7 mouse cellular contexts compared by ENCODE assay signal in the genomic region with DNA sequence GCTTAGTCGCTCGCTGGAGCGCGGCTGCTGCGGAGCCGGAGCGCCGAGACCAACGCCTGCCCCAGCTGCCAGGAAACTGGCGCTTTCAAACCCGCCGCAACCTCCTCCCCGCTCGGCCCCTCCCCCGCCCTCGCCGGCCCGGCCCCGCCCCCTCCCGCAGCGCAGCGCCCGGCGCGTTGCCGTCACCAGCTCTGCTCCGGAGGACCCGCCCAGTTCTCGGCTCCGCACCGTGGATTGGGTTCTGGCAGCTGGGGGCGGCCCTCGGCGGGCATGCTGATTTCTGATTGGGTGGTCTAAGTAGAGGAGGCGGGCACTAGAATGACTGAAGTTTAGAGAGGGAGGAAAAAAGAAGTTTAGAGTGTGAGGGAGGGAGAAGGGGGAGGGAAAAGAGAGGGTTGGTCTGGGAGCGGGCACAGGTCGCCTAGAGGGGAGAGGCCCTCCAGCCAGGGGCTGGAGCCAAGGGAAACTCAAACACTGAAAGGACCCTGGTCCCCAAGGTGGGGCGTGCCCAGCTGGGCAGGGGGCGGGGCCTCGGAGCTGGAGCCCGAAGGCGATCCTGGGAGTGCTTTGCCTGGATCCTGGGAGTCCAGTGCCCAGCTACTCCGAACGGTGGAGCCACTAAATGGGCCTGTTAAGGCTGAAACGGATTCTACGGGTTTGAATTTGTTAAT. TPM values are rescaled to one million over a fixed set of nuclear protein-coding genes. Genes with fewer than 3 reads are reported as not detected.
DNase-seq lines count a peak whose midpoint lies in the region; ATAC-seq and TF ChIP-seq lines count a peak whose summit lies in the region.

TSS of gene Magi3 (minus strand) at position 80 of the 671 bp plus-strand sequence.

- H3K4me3 ChIP-seq in embryonic facial prominence, embryonic 14.5 days (ENCODE audit: low read depth, low read length), result peak within 1 kb of the TSS; percentile 87
- H3K4me3 ChIP-seq in heart, adult 2 months, result peak within 1 kb of the TSS; percentile 93
- peak within 1 kb of the TSS; percentile 81 for H3K4me3 ChIP-seq in limb, embryonic 13.5 days
- peak within 1 kb of the TSS; percentile 74 for H3K4me3 ChIP-seq in midbrain, embryonic 16.5 days (ENCODE audit: low read depth, low read length)

- H3K79me2 ChIP-seq in heart, adult 2 months (replicated peaks; ENCODE audit: control insufficient read depth, insufficient read depth, low read length), result peaks cover 2% of the 10 kb centered on the region

- peak within 1 kb of the TSS; percentile 92 for H3K27ac ChIP-seq in embryonic facial prominence, embryonic 14.5 days (replicated peaks; ENCODE audit: low read depth, low read length)
- peak within 1 kb of the TSS; percentile 87 for H3K27ac ChIP-seq in heart, adult 2 months
- peak within 1 kb of the TSS; percentile 88 for H3K27ac ChIP-seq in limb, embryonic 13.5 days
- peak within 1 kb of the TSS; percentile 95 for H3K27ac ChIP-seq in midbrain, embryonic 16.5 days (ENCODE audit: low read length)

- peak; percentile 43; the same call in 1 of the 2 replicates for TF ChIP-seq EP300 in heart, adult 2 months (IDR thresholded peaks at IDR 0.05; ENCODE audit: insufficient read depth, low read depth, low read length)

- no peaks in the 10 kb centered on the region for H3K27me3 ChIP-seq in embryonic facial prominence, embryonic 14.5 days (replicated peaks; ENCODE audit: control insufficient read depth, insufficient read depth, low read length)
- H3K27me3 ChIP-seq in heart, adult 2 months (ENCODE audit: control insufficient read depth, insufficient read depth, low read length), result no peaks in the 10 kb centered on the region
- no peaks in the 10 kb centered on the region for H3K27me3 ChIP-seq in limb, embryonic 13.5 days
- H3K27me3 ChIP-seq in midbrain, embryonic 16.5 days (ENCODE audit: control insufficient read depth, insufficient read depth, low read depth, low read length), result no peaks in the 10 kb centered on the region

- TF ChIP-seq CTCF in heart, adult 2 months (IDR thresholded peaks at IDR 0.05), result peak; percentile 57

- ATAC-seq in embryonic facial prominence, embryonic 14.5 days (ENCODE audit: low read depth), result peak; percentile 99
- ATAC-seq in limb, embryonic 13.5 days (ENCODE audit: low FRiP score, low read depth), result peak; percentile 100
- peak; percentile 100 for ATAC-seq in midbrain, embryonic 16.5 days

- under 1% methylated on average over 32 of the region's 46 CpGs for WGBS in embryonic facial prominence, embryonic 14.5 days
- WGBS in heart, adult 2 months, result 1% methylated on average over 34 of the region's 46 CpGs
- under 1% methylated on average over 45 of the region's 46 CpGs for WGBS in limb, embryonic 13.5 days
- WGBS in midbrain, embryonic 16.5 days, result 0% methylated on average over 42 of the region's 46 CpGs

- DNase-seq in adrenal gland, postnatal 4 days (ENCODE audit: low spot score in 2 of 2), result peak; percentile 90 to 97
- DNase-seq in embryonic facial prominence, embryonic 14.5 days (ENCODE audit: low spot score), result peak; percentile 99
- peak; percentile 94 to 98 for DNase-seq in heart, adult 2 months
- peak; percentile 97 to 99 for DNase-seq in kidney, adult 8-10 months
- DNase-seq in spleen, postnatal 10 days (ENCODE audit: low spot score in 2 of 2), result peak; percentile 85 to 95

- H3K36me3 ChIP-seq in embryonic facial prominence, embryonic 14.5 days (ENCODE audit: control insufficient read depth, insufficient read depth, low read length), result no peaks in the 10 kb centered on the region
- no peaks in the 10 kb centered on the region; the same call in 1 of the 2 replicates for H3K36me3 ChIP-seq in heart, adult 2 months (ENCODE audit: control insufficient read depth, insufficient read depth, low read length)
- H3K36me3 ChIP-seq in limb, embryonic 13.5 days, result no peaks in the 10 kb centered on the region
- no peaks in the 10 kb centered on the region for H3K36me3 ChIP-seq in midbrain, embryonic 16.5 days (ENCODE audit: control insufficient read depth, insufficient read depth, low read length)

- intact Hi-C loops in heart, adult 2 months (cut with DNase I), result loop anchor here (1.0 to 10.0 kb wide), 7 partner anchors 53 to 306 kb away; partner anchors contain the start of genes Lrig2 and Rsbn1

- no peaks in the 10 kb centered on the region for H3K9me3 ChIP-seq in embryonic facial prominence, embryonic 14.5 days (ENCODE audit: control insufficient read depth, low read length)
- no peaks in the 10 kb centered on the region for H3K9me3 ChIP-seq in limb, embryonic 13.5 days
- H3K9me3 ChIP-seq in midbrain, embryonic 16.5 days (replicated peaks; ENCODE audit: control insufficient read depth, low read length, poor library complexity, severe bottlenecking), result no peaks in the 10 kb centered on the region

- TF ChIP-seq POLR2A in heart, adult 2 months (IDR thresholded peaks at IDR 0.05; ENCODE audit: insufficient read depth, low read depth, low read length), result peak; percentile 80

- H3K4me2 ChIP-seq in embryonic facial prominence, embryonic 14.5 days (ENCODE audit: low read depth, low read length), result peak within 1 kb of the TSS; percentile 81
- peak within 1 kb of the TSS; percentile 91 for H3K4me2 ChIP-seq in limb, embryonic 13.5 days (replicated peaks)
- H3K4me2 ChIP-seq in midbrain, embryonic 16.5 days (ENCODE audit: low read length), result peak within 1 kb of the TSS; percentile 62

- H3K4me1 ChIP-seq in embryonic facial prominence, embryonic 14.5 days (ENCODE audit: control insufficient read depth, insufficient read depth, low read length), result 0 out of 2 replicates have a peak, but pooled peaks cover 6% of the 10 kb centered on the region
- H3K4me1 ChIP-seq in heart, adult 2 months (ENCODE audit: control insufficient read depth, insufficient read depth, low read length), result peaks cover 6% of the 10 kb centered on the region
- peaks cover 24% of the 10 kb centered on the region for H3K4me1 ChIP-seq in limb, embryonic 13.5 days
- H3K4me1 ChIP-seq in midbrain, embryonic 16.5 days (ENCODE audit: control insufficient read depth, insufficient read depth, low read length), result peaks cover 8% of the 10 kb centered on the region

- peak within 1 kb of the TSS; percentile 78 for H3K9ac ChIP-seq in embryonic facial prominence, embryonic 14.5 days (ENCODE audit: low read depth, low read length)
- H3K9ac ChIP-seq in heart, adult 2 months (ENCODE audit: low read depth, low read length), result peak within 1 kb of the TSS; percentile 97
- peak within 1 kb of the TSS; percentile 81 for H3K9ac ChIP-seq in limb, embryonic 13.5 days
- H3K9ac ChIP-seq in midbrain, embryonic 16.5 days (ENCODE audit: low read depth, low read length), result peak within 1 kb of the TSS; percentile 90

RNA-seq across cellular contexts. Expression of gene Magi3, which starts in this region (rescaled TPM):
- 10 to 100 TPM; 24.5 to 24.7 TPM for total RNA-seq in adrenal gland, postnatal 4 days (2021)
- polyA plus RNA-seq in embryonic facial prominence, embryonic 14.5 days (2014; fragmentation: Nextera tagmentation; extraction: Ambion mirVana), result 5.7 and 6.2 TPM in 2 replicates
- total RNA-seq in heart, adult 2 months (2021), result 10 to 100 TPM; 31.2 to 42.2 TPM
- polyA plus RNA-seq in heart, adult 2 months (2012; rRNA removed), result 10.0 and 17.4 TPM in 2 replicates
- 4.1 and 4.3 TPM in 2 replicates for polyA plus RNA-seq in limb, embryonic 13.5 days (2015; fragmentation: Nextera tagmentation; extraction: Ambion mirVana)
- 4.8 and 6.1 TPM in 2 replicates for polyA plus RNA-seq in midbrain, embryonic 16.5 days (2015; fragmentation: Nextera tagmentation; extraction: Ambion mirVana)

Comparison
In these comparisons a context has a peak if more than half of its experiments do, and no peak if none do; other contexts are left out.
1. Peak in every context shown above with its lines: DNase-seq, ATAC-seq, H3K4me3 ChIP-seq and H3K27ac ChIP-seq.